Mouse (Mus musculus) inflammation-experienced regulatory T-cells, adult 6 months (primary cell): ENCODE measurements around the gene Snx11. TPM values are rescaled to one million over a fixed set of nuclear protein-coding genes. Genes with fewer than 3 reads are reported as not detected.

Experiments used
- ATAC-seq: one replicate; pipeline ENCODE4 v1.8.0; 2017
- polyA plus RNA-seq, 3 experiments: library from polyadenylated mRNA; unstranded; fragments of 100-300 nt; shearing (Covaris generic); gene quantifications; one replicate each; pipeline ENCODE4 v1.2.1; 2017

The Snx11 gene
- polyA plus RNA-seq, 3 experiments from 2014 or later: 21.7 to 24.6 (median 23.0) TPM

DNA sequence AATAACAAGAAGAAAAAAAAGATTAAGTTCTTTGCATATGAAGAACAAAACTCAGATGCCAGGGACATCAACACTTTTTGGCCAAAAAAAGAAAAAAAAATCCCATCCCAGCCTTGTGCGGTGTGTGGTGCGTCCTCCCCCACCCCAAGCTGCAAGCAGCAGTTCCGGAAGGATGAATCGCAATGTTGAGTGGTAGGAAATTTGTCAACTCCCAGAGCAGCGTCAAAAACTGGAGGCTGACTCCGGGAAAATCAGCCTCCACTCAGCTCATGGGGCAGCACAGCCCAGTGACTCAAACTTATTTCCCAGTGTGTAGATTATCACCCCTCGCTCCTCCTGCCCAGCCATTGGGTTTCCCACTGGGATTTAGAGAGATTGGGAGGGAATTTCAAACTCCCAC is 15.4 kb downstream of the Snx11 start:
- ATAC-seq: no peak

DNA sequence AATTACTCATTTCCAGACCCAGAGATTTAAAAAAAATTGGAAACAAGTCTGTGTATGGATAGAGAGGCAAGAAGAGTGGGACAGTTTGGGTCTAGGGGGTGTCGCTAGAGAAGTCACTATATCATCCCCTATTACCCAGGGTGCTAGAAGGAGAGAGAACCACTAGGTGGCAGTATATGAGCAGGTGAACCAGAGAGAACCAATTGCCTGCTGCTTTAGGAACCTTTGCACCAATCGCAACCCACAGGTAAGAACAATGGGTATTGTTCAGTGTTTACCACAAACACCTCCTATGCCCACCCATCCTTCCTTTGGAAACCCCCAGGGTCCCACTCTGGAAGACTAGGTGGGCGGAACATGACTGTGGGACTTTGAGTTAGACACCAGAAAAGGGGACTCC is 17.3 kb downstream of the Snx11 start:
- ATAC-seq: peak; percentile 73

DNA sequence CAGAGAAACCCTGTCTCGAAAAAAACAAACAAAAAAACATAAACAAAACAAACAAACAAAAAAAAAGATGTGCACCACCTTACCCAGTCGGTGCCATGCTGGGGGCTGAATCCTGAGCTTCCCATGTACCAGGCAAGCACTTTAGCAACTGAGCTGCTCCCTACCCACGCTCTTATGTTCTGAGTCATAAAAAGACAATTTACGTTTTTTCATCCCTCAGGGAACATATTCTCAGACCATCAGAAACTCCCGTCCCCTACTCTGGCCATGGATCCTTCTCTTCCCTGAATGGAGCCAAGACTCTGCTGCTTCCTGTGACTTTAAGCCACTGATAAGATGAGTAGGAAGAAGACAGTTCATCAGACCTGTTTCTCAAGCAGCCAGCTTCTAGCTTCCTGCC is 19.0 kb downstream of the Snx11 start:
- no peak for ATAC-seq

DNA sequence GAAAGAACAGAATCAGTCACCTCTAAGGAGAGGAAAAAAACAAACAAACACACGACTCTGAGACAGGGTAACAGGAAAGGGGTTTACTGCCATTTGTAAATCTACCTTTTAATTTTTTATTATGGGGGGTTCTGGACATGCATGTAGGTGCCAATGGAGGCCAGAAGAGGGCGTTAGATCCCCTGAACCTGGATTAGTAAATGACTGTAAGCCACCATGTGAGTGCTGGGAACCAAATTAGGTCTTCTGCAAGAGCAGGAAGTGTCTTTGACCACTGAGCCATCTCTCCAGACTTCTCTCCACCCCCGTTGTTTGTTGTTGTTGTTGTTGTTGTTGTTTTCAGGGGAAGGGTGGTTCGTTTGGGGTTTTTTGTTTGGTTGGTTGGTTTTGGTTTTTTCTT is 19.9 kb downstream of the Snx11 start:
- no peak for ATAC-seq

DNA sequence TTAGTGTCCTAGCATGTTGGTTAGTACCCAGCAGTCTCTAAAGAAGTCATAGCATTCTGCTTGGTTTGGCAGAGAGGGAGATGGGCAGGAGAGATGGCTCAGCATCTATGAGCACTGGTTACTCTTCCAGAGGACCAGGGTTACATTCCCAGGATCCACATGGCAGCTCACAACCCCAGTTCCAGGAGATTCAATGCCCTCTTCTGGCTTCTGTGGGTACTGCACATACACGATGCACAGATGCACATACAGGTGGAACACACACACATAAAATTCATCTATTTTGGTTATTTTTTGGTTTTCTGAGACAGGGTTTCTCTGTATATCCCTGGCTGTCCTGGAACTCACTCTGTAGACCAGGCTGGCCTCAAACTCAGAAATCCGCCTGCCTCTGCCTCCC is 22.1 kb downstream of the Snx11 start:
- ATAC-seq: no peak

DNA sequence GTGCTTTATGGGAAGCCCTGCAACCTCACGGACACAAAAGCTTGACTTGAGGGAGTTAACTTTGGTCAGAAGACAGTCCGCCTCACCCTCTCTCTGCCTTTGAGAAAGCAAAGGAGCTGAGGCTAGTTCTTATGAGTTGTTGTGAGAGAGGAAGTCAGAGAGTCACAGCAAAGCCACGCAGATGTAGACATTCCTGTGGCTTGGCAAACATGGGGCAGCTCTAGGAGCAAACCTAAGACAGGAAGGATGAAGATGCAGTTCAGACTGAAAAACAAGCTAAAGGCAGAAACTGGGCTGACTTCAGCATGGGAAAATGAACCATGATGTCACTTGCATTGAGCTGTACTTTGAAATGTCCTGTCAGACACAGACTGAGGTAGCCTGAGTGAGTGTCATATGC is 29.8 kb downstream of the Snx11 start:
- ATAC-seq: no peak

DNA sequence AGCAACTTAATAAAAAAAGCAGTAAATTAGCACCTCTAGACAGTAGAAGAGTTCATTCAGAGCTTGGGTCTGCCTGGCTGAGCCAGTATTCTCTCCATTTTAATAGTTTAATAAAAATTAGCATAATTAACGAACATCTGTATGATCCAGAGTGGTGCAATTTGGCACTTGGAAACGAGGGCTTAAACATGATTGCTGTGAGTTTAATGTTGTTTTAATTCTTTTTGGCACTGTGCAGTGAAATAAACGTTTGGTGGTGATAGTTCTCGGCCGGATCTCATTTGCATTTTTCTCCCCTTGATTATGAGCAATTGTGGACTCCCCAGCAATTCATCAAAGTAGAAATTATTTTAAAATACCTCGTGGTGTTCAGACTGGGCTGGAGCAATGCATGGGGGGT is 30.7 kb downstream of the Snx11 start:
- no peak for ATAC-seq

DNA sequence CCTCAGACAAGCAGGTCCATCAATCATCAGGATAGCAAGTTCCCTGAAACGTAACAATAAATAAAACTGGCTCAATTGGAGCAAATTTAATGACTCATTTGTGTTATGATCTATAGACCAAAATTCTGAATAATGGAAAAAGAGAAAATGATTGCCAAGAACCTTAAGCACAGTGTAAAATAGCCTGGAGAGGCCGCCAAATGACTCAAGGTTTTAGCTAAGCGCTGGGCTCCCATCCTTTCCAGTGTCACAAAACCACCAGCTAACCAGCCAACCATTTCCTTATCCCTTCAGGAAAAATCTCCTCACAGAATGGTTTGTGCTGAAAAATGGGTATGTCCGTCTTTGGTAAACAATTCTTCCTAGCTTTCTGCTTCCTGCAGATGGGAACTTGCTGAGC is 33.5 kb downstream of the Snx11 start:
- ATAC-seq: no peak

DNA sequence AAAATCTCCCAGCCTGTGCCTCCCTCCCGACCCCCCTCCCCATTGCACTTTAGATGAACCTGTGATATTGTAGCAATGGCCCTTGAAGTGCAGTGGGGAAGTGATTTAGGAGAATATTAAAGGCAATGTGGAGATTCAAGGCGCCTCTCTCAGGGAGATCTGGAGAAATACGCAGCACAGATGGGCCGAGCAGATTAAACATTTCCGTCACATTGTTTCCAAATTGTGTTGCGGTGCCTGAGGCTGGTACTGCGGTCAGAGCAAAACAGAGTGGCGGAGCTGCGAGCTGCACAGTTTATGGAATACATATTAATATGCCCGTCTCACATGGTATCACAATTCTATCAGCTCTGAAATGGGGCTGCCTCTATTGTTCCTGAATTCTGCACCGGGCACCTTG is 34.4 kb downstream of the Snx11 start:
- ATAC-seq: no peak

DNA sequence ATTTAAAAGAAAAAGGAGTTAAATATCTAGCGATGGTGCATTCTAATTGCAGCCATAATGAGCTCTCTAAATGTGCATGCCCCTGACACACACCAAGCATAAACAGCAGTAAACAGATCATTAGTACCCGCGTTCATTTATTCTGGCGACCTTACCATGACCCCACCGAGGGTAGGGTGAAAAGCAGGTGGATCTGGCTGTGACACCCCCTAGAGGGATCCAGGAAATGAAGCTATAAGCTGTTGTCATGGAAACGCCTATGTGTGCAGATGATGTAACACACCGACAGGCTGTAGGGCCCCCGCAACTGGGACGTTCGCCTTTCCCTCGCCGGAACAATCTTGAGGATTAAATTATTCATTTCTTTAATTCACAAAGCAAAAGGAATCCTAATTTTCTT is 35.4 kb downstream of the Snx11 start:
- no peak for ATAC-seq

DNA sequence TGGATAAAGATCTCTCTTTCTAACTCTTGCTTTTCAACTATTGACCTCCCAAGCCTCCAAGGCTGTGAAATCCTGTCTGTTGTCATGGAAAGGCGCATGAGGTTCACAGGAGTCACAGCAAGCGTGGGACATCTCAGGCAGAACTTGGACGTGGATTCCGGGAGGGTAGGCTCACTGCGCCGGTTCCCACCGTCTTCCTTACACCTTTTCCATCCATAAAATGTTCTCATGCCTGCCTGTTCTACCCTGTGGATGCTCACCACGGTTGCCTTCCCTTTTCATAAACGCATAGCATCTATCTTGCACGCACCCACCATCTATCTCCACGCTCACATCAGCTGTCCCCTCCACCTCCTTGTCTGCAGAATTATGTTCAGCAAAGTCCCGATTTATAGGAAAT is 36.6 kb downstream of the Snx11 start:
- no peak for ATAC-seq

DNA sequence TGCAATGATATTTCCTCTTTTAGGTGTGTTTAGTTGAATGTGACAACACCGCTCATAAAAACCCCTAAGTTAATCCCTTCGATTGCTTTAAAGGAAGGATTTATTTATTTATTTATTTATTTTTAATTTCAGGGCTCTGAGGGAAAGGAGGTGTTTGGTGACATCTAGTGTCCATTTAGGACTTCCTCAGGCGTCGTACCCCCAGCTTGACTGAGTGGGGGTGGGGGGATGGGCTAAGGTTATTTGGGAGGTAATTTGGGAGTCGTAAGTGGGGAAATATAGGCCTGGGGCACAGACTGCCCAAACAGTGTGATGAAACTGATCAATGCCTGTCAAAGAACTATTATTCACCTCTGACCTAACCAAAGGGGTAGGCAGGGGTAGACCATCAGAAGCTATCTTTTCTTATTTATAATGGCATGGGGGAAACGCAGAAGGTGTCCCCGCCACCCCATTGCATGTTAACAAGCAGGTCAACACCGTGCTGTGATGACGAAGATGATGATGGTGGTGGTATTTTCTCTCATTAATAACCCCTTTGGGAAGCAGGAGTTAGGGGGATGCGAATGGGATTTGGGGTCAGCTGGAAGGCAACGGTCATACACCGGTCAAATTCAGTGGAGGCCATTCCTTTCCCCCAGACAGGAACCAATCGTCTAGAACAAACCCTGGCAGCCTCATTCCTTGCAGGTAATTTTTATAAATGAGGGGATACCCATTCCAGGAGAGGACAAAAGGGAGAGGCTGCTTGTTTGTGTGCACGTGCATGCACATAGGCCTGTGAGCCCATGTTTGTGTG is 39.5 kb downstream of the Snx11 start:
- no peak for ATAC-seq

DNA sequence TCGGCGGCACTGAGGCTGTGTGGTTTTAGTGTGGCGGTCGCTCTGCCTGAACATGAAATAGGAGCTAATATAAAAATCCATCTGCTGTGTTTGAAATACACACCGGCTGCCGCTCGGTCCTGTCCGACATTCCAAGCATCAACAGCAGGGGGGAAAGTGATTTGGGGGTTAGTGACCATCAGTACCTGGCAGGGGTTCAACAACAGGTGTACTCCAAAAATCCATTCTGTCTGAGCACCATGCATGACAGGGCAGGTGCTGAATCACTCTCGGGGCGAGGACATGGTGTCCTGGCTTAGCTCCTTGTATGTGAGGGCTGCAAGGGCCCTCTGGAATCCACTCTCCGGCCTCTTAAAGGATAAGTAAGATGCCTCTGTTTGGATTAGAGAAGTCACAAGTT is 41.0 kb downstream of the Snx11 start:
- no peak for ATAC-seq

DNA sequence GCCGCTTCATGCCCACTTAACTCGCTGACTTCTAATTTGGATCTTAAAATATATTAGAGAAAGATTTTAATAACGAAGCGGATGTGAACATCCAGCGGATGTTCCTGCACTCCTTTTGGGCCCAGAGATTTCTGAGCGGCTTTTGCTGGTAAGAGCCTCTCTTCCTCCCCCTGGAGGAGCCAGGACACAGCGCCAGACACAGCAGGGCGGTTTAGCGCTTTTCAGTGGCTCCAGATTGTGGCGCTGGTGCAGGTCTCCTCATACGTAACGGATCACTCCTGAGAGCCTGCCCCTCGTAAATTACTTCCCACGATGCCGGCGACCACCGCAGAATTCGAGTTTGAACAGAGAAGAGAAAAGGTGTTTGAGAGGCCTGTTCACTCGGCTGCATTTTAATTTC is 41.5 kb downstream of the Snx11 start:
- no peak for ATAC-seq

DNA sequence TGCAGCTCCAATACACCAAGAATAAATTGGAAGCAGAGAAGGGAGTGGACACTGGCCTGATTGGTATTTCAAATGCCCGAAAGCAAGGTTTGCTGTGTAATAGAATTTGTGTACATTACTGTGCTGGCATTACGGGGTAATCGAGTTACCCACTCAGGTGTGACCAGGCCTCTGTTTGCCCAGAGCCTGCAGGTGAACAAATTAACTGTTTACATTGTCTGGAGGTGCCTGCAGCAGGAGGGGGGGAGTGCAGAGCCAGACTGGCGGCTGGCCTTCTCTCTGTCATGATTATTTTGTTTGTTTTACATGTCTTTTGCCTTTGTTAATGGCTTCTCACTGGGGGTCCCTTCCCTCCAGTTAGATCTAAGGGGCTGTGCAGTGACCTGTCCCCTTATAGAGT is 44.7 kb downstream of the Snx11 start:
- no peak for ATAC-seq

DNA sequence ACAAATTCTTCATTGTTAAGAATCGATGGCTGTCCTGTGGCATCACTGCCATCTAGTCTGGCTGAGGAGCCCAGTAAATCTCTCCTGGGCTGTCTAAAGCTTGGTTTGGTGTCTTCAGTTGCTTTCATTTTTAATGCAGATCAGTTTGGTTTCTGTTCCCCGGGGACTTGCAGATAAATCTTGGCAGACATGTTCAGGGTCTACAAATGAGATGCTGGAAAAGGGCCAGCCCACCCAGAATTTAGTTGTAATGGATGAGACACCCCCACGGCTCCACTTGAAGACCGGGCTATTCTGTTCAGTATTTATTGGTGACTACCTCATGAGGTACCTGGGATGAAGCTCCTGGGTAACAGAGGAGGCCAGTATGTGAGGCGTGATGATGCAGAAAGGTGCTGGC is 47.0 kb downstream of the Snx11 start:
- ATAC-seq: no peak

DNA sequence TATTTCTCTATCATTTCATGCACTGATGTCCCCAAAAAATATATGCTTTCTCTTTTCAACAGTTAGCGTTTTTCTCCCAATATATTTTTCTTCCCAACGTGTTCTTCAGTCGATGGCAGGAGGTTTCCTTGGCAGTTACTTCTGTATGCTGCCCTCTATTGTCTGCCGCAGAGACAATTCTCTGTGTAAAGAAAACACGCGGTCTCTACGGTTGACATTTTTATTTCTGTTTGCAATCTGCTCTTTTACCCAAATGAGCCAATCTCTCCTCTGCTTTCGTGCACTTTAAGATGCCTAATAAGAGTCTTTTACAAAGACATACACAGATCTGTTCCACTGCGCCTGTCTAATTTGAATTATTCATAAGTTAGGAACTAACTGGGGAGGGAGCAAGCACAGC is 47.9 kb downstream of the Snx11 start:
- no peak for ATAC-seq

DNA sequence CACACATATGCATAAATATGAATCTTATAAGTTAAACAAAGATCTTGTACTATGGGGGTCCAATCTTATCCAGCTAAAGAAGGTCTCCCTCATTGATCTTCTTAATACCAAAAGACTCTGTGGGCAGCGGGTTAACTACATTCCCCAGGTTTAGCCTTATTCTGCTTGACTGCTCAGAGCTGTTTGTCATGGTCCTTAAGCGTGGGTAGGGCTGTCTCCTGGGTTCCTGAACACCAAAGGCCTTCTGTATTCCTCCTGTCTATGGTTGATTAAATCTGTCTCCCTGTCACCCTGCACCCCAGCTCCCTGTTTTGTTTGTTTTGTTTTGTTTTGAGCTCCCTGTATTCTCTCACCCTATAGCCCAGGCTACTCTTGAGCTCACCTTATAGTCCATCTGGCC is 48.8 kb downstream of the Snx11 start:
- ATAC-seq: no peak

DNA sequence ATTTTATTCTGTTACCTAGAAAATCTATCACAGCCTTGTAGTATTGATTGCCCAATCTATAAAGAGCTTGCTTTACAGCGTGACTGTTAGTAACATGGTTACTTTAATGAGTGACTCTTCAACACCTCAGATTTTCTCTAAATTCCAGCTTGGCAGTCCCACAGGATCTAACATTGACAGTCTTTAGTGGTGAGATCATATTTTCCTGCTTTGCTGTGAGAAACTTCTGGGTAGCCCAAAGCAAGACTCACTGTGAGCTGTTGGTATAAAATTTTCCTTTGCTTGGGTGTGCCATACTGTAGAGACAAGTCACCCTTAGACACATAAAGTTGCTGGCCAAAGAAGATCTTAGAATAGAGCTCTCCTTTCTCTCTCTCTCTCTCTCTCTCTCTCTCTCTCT is 51.5 kb downstream of the Snx11 start:
- ATAC-seq: no peak

DNA sequence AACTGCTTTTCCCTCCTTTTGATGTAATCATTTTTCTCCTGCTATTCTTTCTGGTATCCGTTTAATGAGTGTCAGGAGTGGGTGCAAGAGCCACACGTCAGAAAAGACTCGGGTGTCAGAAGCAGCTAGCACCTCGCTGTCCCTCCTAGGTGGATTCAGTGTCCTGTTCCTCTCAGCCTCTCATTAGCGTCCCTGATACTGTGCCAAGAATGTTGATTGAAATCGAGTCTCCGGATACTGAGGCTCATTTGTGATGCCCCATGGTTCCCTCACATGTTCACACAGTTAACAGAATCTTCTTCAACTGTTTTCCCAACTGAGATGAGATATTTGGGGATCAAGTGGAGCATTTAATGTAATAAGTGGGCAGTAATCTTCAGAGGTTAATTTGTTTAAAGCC is 58.8 kb downstream of the Snx11 start:
- no peak for ATAC-seq

Other genes starting within 250 kb of the Snx11 start
- gene Cbx1, start 11.6 kb upstream of the Snx11 start, polyA plus RNA-seq: 10 to 100 TPM; 52.0 to 73.0 (median 54.7) TPM
- 10 to 100 TPM; 17.8 to 21.4 (median 20.7) TPM for gene Nfe2l1, start 52.4 kb upstream of the Snx11 start, polyA plus RNA-seq
- gene Copz2, start 72.3 kb upstream of the Snx11 start, polyA plus RNA-seq: not detected
- 100 to 1,000 TPM in 1 of 3 experiments, 10 to 100 TPM in 2; 93.2 to 124 (median 96.9) TPM for gene Cdk5rap3, start 138.9 kb upstream of the Snx11 start, polyA plus RNA-seq
- under 1 TPM; 0.21 to 0.62 (median 0.40) TPM for gene Prr15l, start 150.5 kb upstream of the Snx11 start, polyA plus RNA-seq
- 10 to 100 TPM; 19.0 to 35.1 (median 30.7) TPM for gene Pnpo, start 166.4 kb upstream of the Snx11 start, polyA plus RNA-seq
- gene Sp2, start 205.4 kb upstream of the Snx11 start, polyA plus RNA-seq: 10 to 100 TPM; 20.4 to 24.7 (median 20.9) TPM
- gene Sp6, start 235.8 kb upstream of the Snx11 start, polyA plus RNA-seq: 1 to 10 TPM in 1 of 3 experiments, under 1 TPM in 1, not detected in 1; 0.19 to 2.7 TPM